Mouse (Mus musculus): ENCODE data around the gene Eaf1. TPM values are rescaled to one million over a fixed set of nuclear protein-coding genes. Genes with fewer than 3 reads are reported as not detected.

Eaf1 gene
- total RNA-seq, 2 experiments from 2014 or later: 14.2 to 15.1 TPM

Other genes starting within 250 kb of the Eaf1 start
- 1 to 10 TPM; 5.2 to 6.0 TPM for gene Phf7, start 243.1 kb upstream of the Eaf1 start, total RNA-seq (2021)
- gene Bap1, start 242.9 kb upstream of the Eaf1 start, total RNA-seq (2021): 10 to 100 TPM; 51.1 to 55.0 TPM
- under 1 TPM; 0.17 to 0.22 TPM for gene Dnah1, start 170.5 kb upstream of the Eaf1 start, total RNA-seq (2021)
- gene Capn7, start 157.8 kb upstream of the Eaf1 start, total RNA-seq (2021): 10 to 100 TPM; 29.8 to 37.9 TPM
- gene Sh3bp5, start 58.3 kb upstream of the Eaf1 start, total RNA-seq (2021): 10 to 100 TPM; 59.7 to 65.1 TPM
- 10 to 100 TPM; 14.3 to 15.8 TPM for gene Mettl6, start 641 bp downstream of the Eaf1 start, total RNA-seq (2021)
- gene Colq, start 96.9 kb downstream of the Eaf1 start, total RNA-seq (2021): 1 to 10 TPM; 5.3 to 9.6 TPM
- gene Gm49387, start 146.5 kb downstream of the Eaf1 start, total RNA-seq (2021): 1 to 10 TPM in 1 of 2 experiments, not detected in 1; 1.1 TPM
- 10 to 100 TPM; 14.5 to 15.0 TPM for gene Btd, start 146.6 kb downstream of the Eaf1 start, total RNA-seq (2021)
- 10 to 100 TPM; 13.5 to 13.9 TPM for gene Hacl1, start 146.9 kb downstream of the Eaf1 start, total RNA-seq (2021)